Mouse (Mus musculus): ENCODE data around the gene Gzme. TPM values are rescaled to one million over a fixed set of nuclear protein-coding genes. Genes with fewer than 3 reads are reported as not detected.

Gene Gzme
- total RNA-seq, 4 experiments from 2014 or later, result not detected

Small RNAs within 50 kb of the gene (microRNA-seq; reads per million reads assigned to microRNA genes)
- 0 reads per million in 2 experiments for gene Mir6949

Other genes with a start within 250 kb of the Gzme start
- gene Cbln3, start 236.2 kb downstream of the Gzme start, total RNA-seq (2022), result under 1 TPM in 3 of 4 experiments, not detected in 1; 0.05 to 0.22 (median 0.06) TPM
- gene Khnyn, start 235.7 kb downstream of the Gzme start, total RNA-seq (2022), result 10 to 100 TPM; 19.1 to 27.2 (median 25.1) TPM
- gene Sdr39u1, start 220.3 kb downstream of the Gzme start, total RNA-seq (2022), result 10 to 100 TPM; 65.6 to 78.4 (median 73.2) TPM
- gene Cma1, start 175.9 kb downstream of the Gzme start, total RNA-seq (2022), result 1 to 10 TPM in 3 of 4 experiments, under 1 TPM in 1; 0.99 to 3.0 (median 1.8) TPM
- under 1 TPM in 1 of 4 experiments, not detected in 3; 0.48 TPM for gene Cma2, start 169.6 kb downstream of the Gzme start, total RNA-seq (2022)
- not detected for gene Mcpt1, start 102.7 kb downstream of the Gzme start, total RNA-seq (2022)
- gene Mcpt9, start 90.1 kb downstream of the Gzme start, total RNA-seq (2022), result not detected
- not detected for gene Mcpt2, start 78.6 kb downstream of the Gzme start, total RNA-seq (2022)
- 1 to 10 TPM in 3 of 4 experiments, under 1 TPM in 1; 0.74 to 3.0 (median 1.8) TPM for gene Mcpt4, start 58.3 kb downstream of the Gzme start, total RNA-seq (2022)
- gene Mcpt8, start 35.4 kb downstream of the Gzme start, total RNA-seq (2022), result not detected
- not detected for gene Ctsg, start 18.1 kb downstream of the Gzme start, total RNA-seq (2022)
- not detected for gene Gzmd, start 12.0 kb upstream of the Gzme start, total RNA-seq (2022)
- not detected for gene Gzmg, start 39.0 kb upstream of the Gzme start, total RNA-seq (2022)
- gene Gzmn, start 54.0 kb upstream of the Gzme start, total RNA-seq (2022), result not detected
- not detected for gene Gzmf, start 90.8 kb upstream of the Gzme start, total RNA-seq (2022)
- gene Gzmc, start 114.0 kb upstream of the Gzme start, total RNA-seq (2022), result not detected
- under 1 TPM; 0.19 to 0.40 (median 0.37) TPM for gene Gzmb, start 141.6 kb upstream of the Gzme start, total RNA-seq (2022)
- 1 to 10 TPM in 1 of 4 experiments, under 1 TPM in 1, not detected in 2; 0.10 to 1.0 TPM for gene Atp12a, start 244.4 kb upstream of the Gzme start, total RNA-seq (2022)